Mouse (Mus musculus) olfactory bulb, adult 2 months (tissue): ENCODE data around the gene Plxnb2.

ENCODE experiments used
- CTCF ChIP-seq: fragments of 200-500 bp; IDR thresholded peaks from 2 replicates; pipeline ENCODE4 v1.5.1; 2012; ENCODE audit warnings: low read depth, mild to moderate bottlenecking, low read length, moderate library complexity; ENCODE audit not compliant: insufficient read depth
- POLR2A ChIP-seq: fragments of 200-500 bp; IDR thresholded peaks from 2 replicates; pipeline ENCODE4 v1.6.1; 2012; ENCODE audit warnings: mild to moderate bottlenecking, low read depth, low read length, moderate library complexity; ENCODE audit not compliant: insufficient read depth

DNA sequence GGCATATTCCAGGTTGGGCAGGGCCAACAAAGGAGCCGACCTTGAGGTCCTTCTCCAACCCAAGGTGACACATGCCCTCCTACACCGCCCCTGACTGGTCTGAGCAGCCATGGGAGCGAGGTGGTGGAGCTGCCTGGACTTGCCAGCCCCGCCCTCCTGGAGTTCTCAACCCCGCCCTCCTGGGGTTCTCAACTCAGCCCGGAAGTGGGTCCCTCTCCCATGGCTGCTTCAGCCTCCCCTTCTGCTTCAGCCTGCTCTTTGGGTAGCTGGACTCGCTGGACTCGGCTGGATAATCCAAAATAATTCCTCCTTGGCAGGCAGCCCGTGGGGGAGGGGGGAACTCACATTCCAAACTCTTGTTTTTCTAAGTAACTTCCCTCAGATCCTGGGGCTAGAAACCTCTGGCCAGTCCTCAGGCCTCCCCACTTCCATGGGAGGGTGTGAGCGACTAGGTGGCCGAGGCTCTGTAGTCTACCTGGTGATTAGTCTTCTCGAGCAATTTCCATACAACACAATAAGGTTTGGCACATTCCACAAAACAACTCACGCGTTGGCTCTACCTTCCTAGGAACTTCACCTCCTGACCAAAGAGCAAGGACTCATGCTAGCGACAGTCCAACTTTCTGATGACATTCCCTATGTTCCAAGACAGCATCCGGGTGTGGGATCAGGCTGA, 1.5 kb downstream of the Plxnb2 start:
- TF ChIP-seq POLR2A (no peak), CTCF (no peak)
